Mouse (Mus musculus) ES-E14 (cell line): Measurements from ENCODE around the gene Cxcl2.

Source experiments
- CHD2 ChIP-seq: IDR thresholded peaks from 2 replicates; pipeline ENCODE4 v1.6.1; 2014; ENCODE audit warnings: mild to moderate bottlenecking, low read depth, low read length, inconsistent platforms
- HCFC1 ChIP-seq: IDR thresholded peaks from 2 replicates; pipeline ENCODE4 v1.6.1; 2012; ENCODE audit warnings: low read length, inconsistent platforms, borderline replicate concordance; ENCODE audit not compliant: insufficient read depth
- MAFK ChIP-seq: IDR thresholded peaks from 2 replicates; pipeline ENCODE4 v1.6.1; 2014; ENCODE audit warnings: mild to moderate bottlenecking, low read depth, low read length, inconsistent platforms; ENCODE audit not compliant: insufficient read depth
- ZC3H11A ChIP-seq: IDR thresholded peaks from 2 replicates; pipeline ENCODE4 v1.6.1; 2012; ENCODE audit warnings: low read depth, mild to moderate bottlenecking, inconsistent platforms, low read length, borderline replicate concordance
- ZNF384 ChIP-seq: IDR thresholded peaks from 2 replicates; pipeline ENCODE4 v1.6.1; 2012; ENCODE audit warnings: low read depth, low read length, inconsistent platforms

GRCm38 (mm10) chr5:90902380-90903260 lies 1.1 kb upstream of the Cxcl2 start:
- TF ChIP-seq ZNF384 (no peak), MAFK (no peak), ZC3H11A (no peak), HCFC1 (no peak), CHD2 (no peak)
